Mouse (Mus musculus) induced T-regulatory cell, adult 2 months (primary cell): ENCODE results near the gene 9130023H24Rik.

ENCODE experiments used
- DNase-seq: peaks from one replicate; pipeline ENCODE4 v3.0.0-alpha.2; 2012; ENCODE audit warnings: low read depth

Gene 9130023H24Rik

DNA sequence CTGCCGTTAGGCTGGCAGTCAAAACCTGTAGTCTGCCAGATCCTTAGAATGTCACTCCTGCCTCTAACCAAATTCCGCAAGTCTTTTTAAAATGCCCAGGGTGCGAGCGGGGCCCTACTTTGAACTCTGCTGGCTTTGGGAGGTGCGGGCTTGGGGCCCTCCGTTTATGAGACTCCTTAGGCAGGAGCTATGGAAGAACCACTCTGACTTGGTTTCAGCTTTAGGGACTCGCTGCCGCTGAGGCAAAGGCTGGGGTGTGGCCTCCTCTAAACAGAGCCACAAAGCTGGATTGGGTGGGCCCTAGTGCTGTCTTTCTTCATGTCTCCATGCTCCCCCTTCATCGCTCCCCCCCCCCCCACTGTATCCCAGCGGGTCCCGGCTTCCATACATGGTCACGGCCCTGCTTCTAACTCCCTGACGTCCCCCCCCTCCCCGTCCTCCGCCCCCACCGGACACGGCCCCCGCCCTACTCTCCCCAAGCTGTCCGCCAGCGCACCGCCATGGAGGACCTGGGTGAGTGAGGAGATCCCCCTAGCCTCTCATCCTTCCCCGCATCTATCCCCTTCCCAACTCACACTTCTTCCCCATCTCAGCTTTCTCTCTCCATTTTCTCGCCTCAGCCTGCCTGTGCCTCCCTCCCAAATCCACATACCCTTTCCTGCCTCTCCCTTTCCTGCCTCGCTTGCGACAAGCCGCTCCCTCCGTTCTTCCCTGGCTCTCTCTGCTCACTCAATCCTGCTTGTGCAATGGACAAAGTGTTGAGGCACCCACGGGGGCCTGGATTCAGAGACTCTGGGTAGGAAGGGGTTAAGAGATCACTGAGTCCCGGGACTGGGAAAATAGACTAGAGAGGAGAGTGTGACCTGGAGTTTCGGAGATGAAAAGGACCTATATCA, 8.9 kb upstream of the 9130023H24Rik start, which contains the start of gene Tgfb1i1:
TSS of gene Tgfb1i1 (plus strand) at position 317 of the 896 bp plus-strand sequence.
- DNase-seq = no peak

DNA sequence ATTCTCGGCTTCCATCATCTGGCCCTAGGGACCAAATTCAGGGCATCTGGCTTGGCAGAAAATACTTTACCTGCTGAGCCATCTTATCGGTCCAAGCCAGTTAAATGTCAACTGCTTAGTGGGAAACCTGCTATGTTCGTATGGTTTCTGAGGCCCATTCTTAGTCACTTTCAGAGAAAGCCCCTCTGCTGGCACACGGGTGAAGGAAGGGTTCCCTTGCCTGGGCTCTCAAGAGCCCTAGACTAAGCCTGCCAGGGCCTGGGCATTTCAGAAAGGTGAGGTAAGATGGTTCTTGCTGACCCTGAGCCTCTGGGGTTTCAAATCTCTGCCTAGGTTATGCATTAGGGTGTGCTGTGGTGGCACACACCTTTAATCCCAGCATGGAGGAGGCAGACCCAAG, 7.7 kb upstream of the 9130023H24Rik start:
- DNase-seq = no peak

GRCm38 (mm10) chr7:128244410-128245025, 6.7 kb upstream of the 9130023H24Rik start:
- no peak for DNase-seq

DNA sequence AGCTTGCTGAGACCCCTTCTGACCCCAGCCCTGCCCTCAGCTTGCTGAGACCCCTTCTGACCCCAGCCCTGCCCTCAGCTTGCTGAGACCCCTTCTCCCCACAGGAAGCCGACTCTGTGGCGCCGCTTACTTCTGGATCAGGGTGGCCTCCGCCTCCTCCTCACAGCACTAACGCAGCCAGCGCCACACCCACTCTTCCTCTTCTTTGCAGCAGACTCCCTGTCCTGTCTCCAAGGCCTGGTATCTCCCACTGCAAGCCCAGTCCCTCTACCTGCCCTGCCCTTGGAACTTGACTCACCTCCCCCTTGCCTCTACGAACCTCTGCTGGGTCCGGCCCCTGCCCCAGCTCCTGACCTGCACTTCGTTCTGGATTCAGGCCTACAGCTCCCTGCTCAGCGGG, 6.1 kb upstream of the 9130023H24Rik start:
- DNase-seq = no peak

GRCm38 (mm10) chr7:128242331-128242730, 4.5 kb upstream of the 9130023H24Rik start:
- no peak for DNase-seq

DNA sequence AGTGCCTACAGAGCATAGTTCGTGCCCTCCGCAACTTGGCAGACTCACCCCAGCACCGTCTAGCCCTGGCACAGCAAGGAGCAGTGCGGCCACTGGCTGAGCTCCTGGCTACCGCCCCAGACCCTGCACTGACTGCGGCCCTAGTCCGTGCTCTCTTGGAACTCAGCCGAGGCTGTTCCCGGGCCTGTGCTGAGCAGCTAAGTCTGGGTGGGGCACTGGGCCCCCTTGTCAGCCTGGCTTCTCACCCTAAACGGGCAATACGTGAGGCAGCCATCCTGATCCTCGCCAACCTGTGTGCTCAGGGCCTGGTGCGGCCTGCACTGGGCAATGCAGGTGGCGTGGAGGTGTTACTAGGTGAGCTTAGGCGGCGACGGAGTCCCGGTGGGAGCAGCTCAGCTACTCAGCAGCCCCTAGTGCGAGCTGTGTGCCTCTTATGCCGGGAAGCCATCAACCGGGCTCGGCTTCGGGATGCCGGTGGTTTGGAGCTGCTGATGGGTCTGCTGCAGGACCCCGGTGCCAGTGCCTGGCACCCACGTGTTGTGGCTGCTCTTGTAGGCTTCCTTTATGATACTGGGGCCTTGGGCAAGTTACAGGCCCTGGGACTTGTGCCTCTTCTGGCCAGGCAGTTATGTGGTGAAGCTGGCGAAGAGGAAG, 2.4 kb upstream of the 9130023H24Rik start:
- DNase-seq = no peak

DNA sequence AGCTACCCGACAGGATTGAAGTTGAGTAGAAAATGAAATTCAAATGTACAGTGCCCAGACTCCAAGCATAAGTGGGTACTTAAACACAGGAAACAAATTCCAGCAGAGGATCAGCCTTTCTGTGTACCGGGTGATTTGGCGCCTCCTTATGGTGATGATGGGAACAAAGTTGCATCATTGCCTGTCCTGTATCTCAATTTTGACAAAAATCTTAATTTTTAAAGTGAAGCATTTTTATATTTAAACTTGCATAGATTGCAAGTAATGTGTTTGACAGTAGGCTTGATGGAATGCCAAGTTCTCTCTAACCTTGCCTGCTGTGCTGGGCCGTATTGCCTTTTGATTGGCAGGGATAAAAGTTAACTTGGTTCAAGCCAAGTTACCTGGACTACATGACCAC, 1.2 kb upstream of the 9130023H24Rik start:
- DNase-seq = peak; percentile 86

DNA sequence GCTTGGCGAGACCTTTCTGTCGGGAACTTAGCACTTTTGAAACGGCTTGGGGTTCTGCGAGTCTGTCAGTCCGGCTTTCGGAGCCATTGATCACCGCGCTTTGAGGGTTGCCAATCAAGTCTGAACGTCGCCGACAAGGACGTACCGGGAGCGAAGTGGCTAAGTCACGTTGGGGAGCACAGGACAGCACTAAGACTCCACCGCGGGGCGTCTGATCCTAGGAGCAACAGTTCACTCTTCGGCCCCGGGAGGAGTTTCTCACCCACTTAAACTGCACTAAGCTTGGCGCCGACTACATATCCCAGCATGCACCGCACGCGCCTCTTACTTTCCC, 271 bp downstream of the 9130023H24Rik start:
- DNase-seq = no peak

- DNase-seq = peak; percentile 88
These were observed 807 bp downstream of the 9130023H24Rik start, which contains the start of gene Armc5 for GRCm38 (mm10) chr7:128236856-128237592. TSS of gene Armc5 (plus strand) at chr7:128237342.

DNA sequence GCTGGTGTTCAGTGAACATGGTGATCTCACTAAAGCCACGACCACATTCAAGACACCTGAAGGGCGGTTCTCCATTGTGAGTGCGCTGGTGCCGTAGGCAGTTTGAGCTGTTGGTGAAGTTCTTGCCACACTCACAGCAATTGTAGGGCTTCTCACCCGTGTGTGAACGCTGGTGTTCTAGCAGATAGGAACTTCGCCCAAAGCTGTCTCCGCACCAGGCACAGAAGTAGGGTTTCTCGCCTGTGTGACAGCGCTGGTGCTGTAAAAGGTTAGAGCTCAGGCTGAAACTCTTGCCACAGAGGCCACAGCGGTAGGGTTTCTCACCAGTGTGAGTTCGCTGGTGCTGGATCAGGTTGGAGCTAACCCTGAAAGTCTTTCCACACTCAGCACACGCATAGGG, 1.4 kb downstream of the 9130023H24Rik start:
- DNase-seq = peak; percentile 14

- no peak for DNase-seq
These were observed 2.4 kb downstream of the 9130023H24Rik start for GRCm38 (mm10) chr7:128235481-128235880.

DNA sequence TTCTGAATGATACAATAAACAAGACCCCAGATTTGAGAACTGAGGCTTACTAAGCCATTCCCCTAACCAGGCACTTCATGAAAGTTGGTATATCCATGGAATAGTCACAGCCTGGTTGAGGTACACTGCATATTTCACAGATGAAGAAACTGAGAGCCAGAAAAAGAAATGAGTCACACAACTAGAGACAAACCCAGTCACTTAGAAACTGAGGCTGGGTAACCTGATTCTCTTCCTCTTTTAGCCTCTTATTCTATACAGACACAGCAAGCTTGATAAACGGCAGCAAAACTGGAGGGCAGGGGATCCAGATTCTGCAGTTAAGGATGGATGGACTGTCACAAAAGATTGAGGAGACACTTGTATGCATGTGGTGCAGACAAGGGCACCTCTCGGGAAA, 3.0 kb downstream of the 9130023H24Rik start:
- DNase-seq = no peak

DNA sequence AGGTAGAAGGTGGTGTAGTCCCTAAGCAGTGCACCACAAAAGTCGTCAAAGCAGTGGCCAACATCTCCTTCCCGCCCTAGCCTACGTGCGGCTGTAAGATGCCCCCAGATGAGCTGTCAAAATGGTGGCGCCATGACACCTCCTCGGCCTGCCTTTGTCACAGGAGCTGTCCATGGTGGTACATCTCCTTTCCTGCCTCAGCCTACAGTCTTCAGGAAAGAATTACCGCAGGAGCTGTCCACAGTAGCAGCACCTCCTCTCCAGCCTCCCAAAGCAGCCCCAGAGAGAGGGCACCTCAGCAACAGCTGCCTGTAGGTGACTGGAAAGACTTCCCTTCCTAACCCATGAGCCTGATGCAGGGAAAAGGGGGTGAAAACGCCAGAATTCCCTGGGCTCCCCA, 6.1 kb downstream of the 9130023H24Rik start:
- peak; percentile 46 for DNase-seq

GRCm38 (mm10) chr7:128220936-128221335, 16.9 kb downstream of the 9130023H24Rik start:
- no peak for DNase-seq

- no peak for DNase-seq
These were observed 17.9 kb downstream of the 9130023H24Rik start for GRCm38 (mm10) chr7:128219952-128220351.

DNA sequence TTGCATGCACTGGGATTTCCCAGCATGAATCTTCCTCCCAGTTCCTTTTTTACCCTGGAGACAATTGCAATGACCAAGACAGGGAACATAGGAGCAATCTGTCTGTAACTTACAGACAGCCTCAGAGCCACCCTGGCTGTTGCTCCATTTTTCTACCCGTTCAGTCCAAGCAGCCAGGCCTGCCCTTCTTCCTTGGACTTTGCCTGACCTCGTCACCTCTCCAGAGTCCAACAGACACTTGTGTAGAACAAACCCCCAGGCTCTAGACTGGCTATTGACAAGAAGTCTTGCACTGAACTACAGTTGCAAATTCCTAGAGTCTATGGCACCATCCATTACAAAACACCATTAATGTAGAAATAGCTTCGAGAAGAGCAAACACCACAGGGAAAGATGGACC, 28.0 kb downstream of the 9130023H24Rik start:
- DNase-seq = no peak

DNA sequence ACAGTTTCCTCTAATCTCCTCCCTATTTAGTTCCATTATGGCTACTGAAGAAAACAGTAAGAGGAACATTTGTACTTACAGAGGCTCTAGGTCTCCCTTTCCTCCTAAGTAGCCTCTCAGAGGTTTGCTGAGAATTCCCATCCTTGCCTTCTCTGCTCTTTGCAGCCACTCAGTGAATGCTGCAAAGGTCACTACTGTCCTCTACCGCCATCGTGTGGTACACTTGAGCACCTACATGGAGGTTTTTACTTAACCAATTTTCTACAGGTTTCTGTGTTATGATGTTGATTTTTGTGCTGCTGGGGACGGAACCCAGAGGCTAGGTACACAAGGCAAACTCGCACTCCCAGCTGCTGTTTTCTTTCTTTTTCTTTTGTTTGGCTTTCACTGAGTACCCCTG, 29.6 kb downstream of the 9130023H24Rik start:
- peak; percentile 83 for DNase-seq

- DNase-seq = no peak
These were observed 31.7 kb downstream of the 9130023H24Rik start, which contains the start of gene Cox6a2 for GRCm38 (mm10) chr7:128206152-128206551. TSS of gene Cox6a2 (minus strand) at chr7:128206387.

DNA sequence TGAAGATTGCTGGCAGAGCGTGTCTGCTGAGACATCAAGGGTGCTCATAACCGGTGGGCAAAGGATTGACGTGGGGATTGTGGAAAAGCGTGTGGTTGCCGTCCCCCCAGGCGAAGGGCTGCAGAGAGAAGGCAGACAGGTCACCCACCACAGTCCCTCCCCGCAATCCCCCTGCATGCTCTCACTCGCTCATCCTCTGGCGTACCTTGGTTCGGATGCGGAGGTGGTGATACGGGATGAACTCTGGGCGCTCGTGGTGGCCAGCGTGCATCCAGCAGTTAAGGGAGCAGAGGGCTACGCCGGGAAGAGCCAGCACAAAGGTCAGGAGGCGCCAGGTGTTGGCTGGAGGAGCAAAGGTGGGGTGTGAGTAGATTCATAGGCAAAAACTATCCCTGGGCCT, 32.1 kb downstream of the 9130023H24Rik start:
- no peak for DNase-seq

- no peak for DNase-seq
These were observed 33.7 kb downstream of the 9130023H24Rik start for GRCm38 (mm10) chr7:128204179-128204578.

- no peak for DNase-seq
These were observed 34.8 kb downstream of the 9130023H24Rik start for GRCm38 (mm10) chr7:128203071-128203470.

DNA sequence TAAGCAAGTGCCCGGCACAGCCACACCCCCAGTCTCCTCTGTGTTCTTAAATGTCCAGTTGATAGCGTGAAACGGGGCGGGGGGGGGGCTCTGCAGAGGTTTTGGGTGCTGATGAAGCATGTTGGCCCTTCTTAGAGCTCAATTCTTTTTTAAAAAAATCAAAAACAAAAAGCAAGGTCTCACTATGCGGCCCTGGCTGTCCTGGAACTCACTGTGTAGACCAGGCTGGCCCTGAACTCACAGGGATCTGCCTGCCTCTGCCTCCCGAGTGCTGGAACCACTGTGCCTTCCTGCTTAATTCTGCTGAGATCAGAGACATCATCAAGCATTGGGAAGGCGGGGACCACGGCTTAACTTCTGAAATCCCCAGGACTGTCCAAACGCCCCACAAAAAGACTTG, 36.2 kb downstream of the 9130023H24Rik start:
- DNase-seq = no peak
